Mouse (Mus musculus) CD8-positive naive resting alpha-beta T cell, adult 2 months (primary cell): ENCODE measurements around the gene Inpp5b.
A peak's percentile ranks its signal among the peaks of the same experiment; 100 is the strongest.
"Not testable (repeated sequence)": the region's sequence is repeated elsewhere in the genome, so short reads cannot be mapped to it uniquely, and the experiment has no call there.

Source experiments
- DNase-seq, 2 experiments: peaks; one replicate each; pipeline ENCODE4 v3.0.0; 2022; ENCODE audit warnings: low read depth in 2 of 2, low spot score in 2 of 2

The Inpp5b gene

GRCm38 (mm10) chr4:124741376-124742343 lies at the start of gene Inpp5b:
Gene Inpp5b, plus strand, starts transcription at chr4:124741850.
- peak; percentile 21 to 32 for DNase-seq

GRCm38 (mm10) chr4:124692416-124692861 lies 49.2 kb upstream of the Inpp5b start:
- DNase-seq = no peak

- peak; percentile 77 to 80 for DNase-seq
These were observed 48.3 kb upstream of the Inpp5b start, which contains the start of gene Utp11 for GRCm38 (mm10) chr4:124693135-124693894. Gene Utp11, minus strand, starts transcription at chr4:124693600.

- DNase-seq = no peak
These were observed 47.1 kb upstream of the Inpp5b start for GRCm38 (mm10) chr4:124694572-124694971.

GRCm38 (mm10) chr4:124695786-124696516 lies 45.7 kb upstream of the Inpp5b start:
- DNase-seq = no peak

- no peak for DNase-seq
These were observed 41.9 kb upstream of the Inpp5b start for GRCm38 (mm10) chr4:124699791-124700190.

GRCm38 (mm10) chr4:124700248-124700971 lies 41.2 kb upstream of the Inpp5b start, which contains the start of gene Fhl3:
Gene Fhl3, plus strand, starts transcription at chr4:124700701.
- DNase-seq = peak; percentile 21 to 24

- no peak for DNase-seq
These were observed 40.4 kb upstream of the Inpp5b start for GRCm38 (mm10) chr4:124701052-124701845.

- no peak for DNase-seq
These were observed 39.7 kb upstream of the Inpp5b start for GRCm38 (mm10) chr4:124701916-124702315.

- DNase-seq = no peak
These were observed 38.2 kb upstream of the Inpp5b start for GRCm38 (mm10) chr4:124703406-124703805.

- DNase-seq = peak; percentile 34 to 44
These were observed 37.5 kb upstream of the Inpp5b start for GRCm38 (mm10) chr4:124703881-124704796.

GRCm38 (mm10) chr4:124704797-124705474 lies 36.7 kb upstream of the Inpp5b start:
- DNase-seq = no peak

- DNase-seq = no peak
These were observed 35.9 kb upstream of the Inpp5b start for GRCm38 (mm10) chr4:124705661-124706269.

- not testable (repeated sequence) for DNase-seq
These were observed 34.1 kb upstream of the Inpp5b start for GRCm38 (mm10) chr4:124707381-124708199.

GRCm38 (mm10) chr4:124708200-124708517 lies 33.5 kb upstream of the Inpp5b start:
- not testable (repeated sequence) for DNase-seq
